Mouse (Mus musculus): ENCODE measurements around the gene Olfr1489.
"Not testable (repeated sequence)": the region's sequence is repeated elsewhere in the genome, so short reads cannot be mapped to it uniquely, and the experiment has no call there.

Gene Olfr1489

GRCm38 (mm10) chr19:13631321-13631720 lies at the start of gene Olfr1489:
Gene Olfr1489, plus strand, starts transcription at chr19:13631621.
- no peak for DNase-seq

- DNase-seq = no peak
Measured at GRCm38 (mm10) chr19:13583211-13583610, 48.2 kb upstream of the Olfr1489 start, which contains the start of gene Olfr1484. Gene Olfr1484, plus strand, starts transcription at chr19:13583511.

GRCm38 (mm10) chr19:13617075-13617474 lies 14.3 kb upstream of the Olfr1489 start, which contains the start of gene Olfr1487:
Gene Olfr1487, plus strand, starts transcription at chr19:13617375.
- not testable (repeated sequence) for DNase-seq

- no peak for DNase-seq
Measured at GRCm38 (mm10) chr19:13650791-13651190, 19.4 kb downstream of the Olfr1489 start, which contains the start of gene Olfr1490. Gene Olfr1490, plus strand, starts transcription at chr19:13651091.
